ENCODE assay signal across 34 mouse cellular contexts in the genomic region with DNA sequence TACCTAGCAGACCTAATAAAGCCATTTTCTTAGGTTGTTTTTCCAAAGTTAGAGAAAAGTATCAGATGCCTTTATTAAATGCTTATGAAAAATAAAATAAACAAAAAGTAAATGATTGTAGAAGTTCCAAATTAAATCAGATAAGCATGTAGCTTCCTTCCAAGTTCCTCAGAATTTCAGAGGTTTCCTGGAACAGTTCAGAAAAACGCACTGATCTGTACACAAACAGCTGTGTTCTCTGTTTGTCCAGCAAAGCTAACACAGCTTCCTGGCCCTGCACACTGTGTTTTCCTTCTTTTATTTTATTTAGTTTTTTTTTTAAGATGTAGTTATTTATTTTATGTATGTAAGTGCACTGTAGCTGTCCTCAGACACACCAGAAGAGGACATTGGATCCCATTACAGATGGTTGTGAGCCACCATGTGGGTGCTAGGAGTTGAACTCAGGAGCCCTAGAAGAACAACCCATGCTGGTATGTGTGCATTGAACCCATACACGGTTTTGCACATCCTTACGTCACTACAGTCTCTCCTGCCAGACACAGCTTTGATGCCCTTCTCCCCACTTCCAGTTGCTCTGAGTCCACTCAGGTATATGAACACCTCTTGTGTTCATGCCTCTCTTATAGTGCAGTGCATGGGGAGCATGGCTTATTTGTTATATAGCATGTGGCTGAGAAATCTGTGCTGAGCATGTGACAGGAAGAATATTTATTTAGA. TPM values are rescaled to one million over a fixed set of nuclear protein-coding genes. Genes with fewer than 3 reads are reported as not detected.
"Had no signal": no experiment of that assay in that cellular context is flagged by ENCODE, and none has a peak within 500 bp of the region (broad histone marks: within the 10 kb centered on the region; RNA-seq: fewer than 3 reads in every experiment).

No protein-coding gene starts in this region.

- H3K4me2 ChIP-seq: embryonic facial prominence, embryonic 12.5 days; embryonic facial prominence, embryonic 13.5 days; embryonic facial prominence, embryonic 15.5 days; forebrain, embryonic 12.5 days; forebrain, embryonic 13.5 days; forebrain, embryonic 15.5 days had no signal

- H3K27me3 ChIP-seq: embryonic facial prominence, embryonic 12.5 days; embryonic facial prominence, embryonic 13.5 days; embryonic facial prominence, embryonic 15.5 days; forebrain, embryonic 12.5 days; forebrain, embryonic 13.5 days; forebrain, embryonic 15.5 days had no signal

- H3K4me3 ChIP-seq: embryonic facial prominence, embryonic 10.5 days; embryonic facial prominence, embryonic 12.5 days; embryonic facial prominence, embryonic 13.5 days; embryonic facial prominence, embryonic 15.5 days; erythroblast, embryonic 14.5 days; forebrain, embryonic 10.5 days; forebrain, embryonic 12.5 days; forebrain, embryonic 13.5 days; forebrain, embryonic 15.5 days; gastrocnemius, adult 2 months; heart, adult 2 months had no signal

- H3K9me3 ChIP-seq: embryonic facial prominence, embryonic 10.5 days; embryonic facial prominence, embryonic 12.5 days; embryonic facial prominence, embryonic 13.5 days; embryonic facial prominence, embryonic 15.5 days; forebrain, embryonic 10.5 days; forebrain, embryonic 12.5 days; forebrain, embryonic 13.5 days; forebrain, embryonic 15.5 days had no signal

- DNase-seq: cerebellum, adult 2 months; cerebellum, adult 8-10 months; cerebellum, adult 9-10 months; cerebellum, adult 9-11 months; cerebellum, postnatal 10 days; cerebellum, postnatal 14 days; cerebellum, postnatal 25 days; cerebellum, postnatal 36 days; embryo, embryonic 11 days; forebrain, postnatal 0 days; gastrocnemius, adult 2 months; gastrocnemius, postnatal 10 days; gastrocnemius, postnatal 14 days; gastrocnemius, postnatal 25 days; gastrocnemius, postnatal 36 days; heart, adult 11 months; heart, adult 18-20 months; heart, adult 2 months had no signal

- H3K9ac ChIP-seq: embryonic facial prominence, embryonic 12.5 days; embryonic facial prominence, embryonic 13.5 days; embryonic facial prominence, embryonic 15.5 days; forebrain, embryonic 12.5 days; forebrain, embryonic 13.5 days; forebrain, embryonic 15.5 days; forebrain, postnatal 0 days had no signal

- H3K4me1 ChIP-seq: embryonic facial prominence, embryonic 12.5 days; embryonic facial prominence, embryonic 13.5 days; embryonic facial prominence, embryonic 15.5 days; forebrain, embryonic 12.5 days; forebrain, embryonic 13.5 days; forebrain, embryonic 15.5 days had no signal

- H3K27ac ChIP-seq: embryonic facial prominence, embryonic 10.5 days; embryonic facial prominence, embryonic 12.5 days; embryonic facial prominence, embryonic 13.5 days; embryonic facial prominence, embryonic 15.5 days; forebrain, embryonic 10.5 days; forebrain, embryonic 12.5 days; forebrain, embryonic 13.5 days; forebrain, embryonic 15.5 days; gastrocnemius, adult 2 months; heart, adult 2 months had no signal

- ATAC-seq: forebrain, embryonic 13.5 days; forebrain, embryonic 14.5 days; forebrain, embryonic 15.5 days; forebrain, embryonic 16.5 days; forebrain, postnatal 0 days had no signal

RNA-seq across cellular contexts. Expression of gene Prr29, which starts 47.5 kb away (rescaled TPM):
- total RNA-seq: common myeloid progenitor, adult 5-6 weeks; forebrain, postnatal 0 days; granulocyte monocyte progenitor cell, adult 5-6 weeks had no signal
- polyA plus RNA-seq: embryonic facial prominence, embryonic 10.5 days; embryonic facial prominence, embryonic 11.5 days; embryonic facial prominence, embryonic 12.5 days; embryonic facial prominence, embryonic 13.5 days; erythroblast, embryonic 14.5 days; forebrain, embryonic 10.5 days; forebrain, embryonic 11.5 days; forebrain, embryonic 12.5 days; forebrain, embryonic 13.5 days; forebrain, embryonic 14.5 days; forebrain, embryonic 15.5 days; forebrain, embryonic 16.5 days; frontal cortex, adult 2 months had no signal

RNA-seq across cellular contexts. Expression of gene Scn4a, which starts 59.7 kb away (rescaled TPM):
- total RNA-seq: forebrain, postnatal 0 days; granulocyte monocyte progenitor cell, adult 5-6 weeks had no signal
- polyA plus RNA-seq: erythroblast, embryonic 14.5 days; forebrain, embryonic 10.5 days; forebrain, embryonic 11.5 days; forebrain, embryonic 13.5 days; forebrain, embryonic 14.5 days; forebrain, embryonic 15.5 days had no signal
